ENCODE assay signal across 8 mouse cellular contexts in the genomic region with DNA sequence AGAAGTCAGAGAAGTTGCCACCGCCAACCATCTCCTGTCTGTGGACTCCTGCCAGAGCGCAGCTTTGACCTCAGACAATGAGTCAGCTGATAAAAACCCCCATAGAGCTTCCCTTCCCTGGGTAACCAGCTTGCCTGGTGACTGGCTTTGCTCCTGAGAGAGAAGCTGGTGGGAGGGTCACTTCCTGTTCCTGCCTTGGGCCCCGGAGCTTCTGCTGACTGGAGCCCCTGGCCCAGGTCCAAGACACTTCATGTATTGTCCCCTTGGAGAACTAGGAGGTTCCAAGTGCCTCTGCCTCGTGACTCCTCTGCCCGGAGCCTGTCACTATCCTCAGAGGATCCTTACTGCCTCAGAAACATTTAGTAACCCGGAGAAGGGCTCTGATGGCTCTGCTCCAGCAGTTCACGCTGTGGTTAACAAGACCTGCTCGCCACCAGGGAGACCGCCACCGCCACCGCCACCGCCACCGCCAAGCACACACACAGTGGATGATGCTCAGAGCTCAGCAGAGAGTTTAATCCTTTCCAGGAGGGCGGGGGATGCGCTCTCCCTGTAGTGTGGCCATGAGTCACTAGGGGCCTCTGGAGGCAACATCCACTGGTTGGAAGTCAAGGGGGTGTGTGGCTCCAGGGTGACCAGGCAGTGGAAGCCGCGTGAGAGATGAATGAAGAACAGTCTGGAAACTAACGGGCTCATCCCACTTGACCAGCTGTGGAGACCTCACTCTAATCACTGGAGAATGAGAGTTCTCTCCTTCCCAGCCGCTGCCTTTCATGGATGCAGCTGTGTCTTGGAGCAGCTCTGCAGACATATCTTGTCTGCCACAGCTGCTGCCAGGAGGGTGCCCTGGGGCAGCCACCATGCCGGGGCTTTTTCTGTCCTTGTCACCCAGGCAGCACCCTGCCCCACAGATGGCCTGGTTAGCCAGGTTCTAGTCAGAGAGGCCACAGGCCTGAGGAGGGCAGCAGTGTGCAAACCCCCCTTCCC. TPM values are rescaled to one million over a fixed set of nuclear protein-coding genes. Genes with fewer than 3 reads are reported as not detected.
DNase-seq lines count a peak whose midpoint lies in the region; ATAC-seq and TF ChIP-seq lines count a peak whose summit lies in the region.

No protein-coding gene starts in this region.

- no peak for TF ChIP-seq POLR2A in lung, adult 2 months (IDR thresholded peaks at IDR 0.05; ENCODE audit: borderline replicate concordance, extremely low read depth, low read depth, low read length)

- TF ChIP-seq CTCF in E14TG2a.4 (conservative IDR thresholded peaks at IDR 0.05; ENCODE audit: low read length): no peak
- no peak for TF ChIP-seq CTCF in lung, adult 2 months (IDR thresholded peaks at IDR 0.05; ENCODE audit: insufficient read depth, low read length)

- ATAC-seq in forebrain, embryonic 11.5 days (replicated peaks; ENCODE audit: low FRiP score): no peak; the same call in 1 of the 2 replicates
- peak; percentile 71 for ATAC-seq in heart, embryonic 15.5 days (replicated peaks; ENCODE audit: insufficient number of reproducible peaks, insufficient read depth, low FRiP score, low read depth)
- ATAC-seq in neural tube, embryonic 15.5 days (ENCODE audit: low FRiP score): peak; percentile 42; the same call in 1 of the 2 replicates

- peak overlapping the region; percentile 27; the same call in 1 of the 2 replicates for H3K4me3 ChIP-seq in E14TG2a.4 (replicated peaks; ENCODE audit: low read length)
- H3K4me3 ChIP-seq in forebrain, embryonic 11.5 days (ENCODE audit: low read depth, low read length): no peak overlapping the region
- no peak overlapping the region for H3K4me3 ChIP-seq in heart, embryonic 15.5 days
- no peak overlapping the region for H3K4me3 ChIP-seq in lung, adult 2 months (replicated peaks; ENCODE audit: extremely low read depth, low read depth, low read length)
- no peak overlapping the region for H3K4me3 ChIP-seq in neural tube, embryonic 15.5 days (replicated peaks)

- DNase-seq in adrenal gland, postnatal 14 days: peak; percentile 95
- peak; percentile 77 for DNase-seq in forebrain, embryonic 11.5 days (ENCODE audit: low spot score)
- DNase-seq in kidney, postnatal 10 days: peak; percentile 95
- peak; percentile 80 for DNase-seq in lung, adult 2 months
- DNase-seq in urinary bladder, postnatal 36 days (ENCODE audit: low spot score in 2 of 2): peak; percentile 60 to 82

- peak overlapping the region; percentile 27 for H3K9ac ChIP-seq in forebrain, embryonic 11.5 days (ENCODE audit: low read length)
- 0 out of 2 replicates have a peak overlapping the region, but pooled peaks have one; percentile 25 for H3K9ac ChIP-seq in heart, embryonic 15.5 days
- H3K9ac ChIP-seq in neural tube, embryonic 15.5 days (replicated peaks): no peak overlapping the region; the same call in 1 of the 2 replicates

- 0 out of 2 replicates have a peak overlapping the region, but pooled peaks have one; percentile 8 for H3K4me2 ChIP-seq in forebrain, embryonic 11.5 days (ENCODE audit: low read depth, low read length, severe bottlenecking)
- peak overlapping the region; percentile 37 for H3K4me2 ChIP-seq in heart, embryonic 15.5 days
- H3K4me2 ChIP-seq in neural tube, embryonic 15.5 days: peak overlapping the region; percentile 22

- no peaks in the 10 kb centered on the region for H3K27me3 ChIP-seq in E14TG2a.4 (ENCODE audit: insufficient read depth, low read length)
- no peaks in the 10 kb centered on the region for H3K27me3 ChIP-seq in forebrain, embryonic 11.5 days (ENCODE audit: control insufficient read depth, insufficient read depth, low read length)
- H3K27me3 ChIP-seq in heart, embryonic 15.5 days: no peaks in the 10 kb centered on the region
- no peaks in the 10 kb centered on the region for H3K27me3 ChIP-seq in neural tube, embryonic 15.5 days (replicated peaks)

- peaks cover 100% of the 10 kb centered on the region for H3K36me3 ChIP-seq in E14TG2a.4 (ENCODE audit: insufficient read depth, low read length)
- peaks cover 16% of the 10 kb centered on the region for H3K36me3 ChIP-seq in forebrain, embryonic 11.5 days (ENCODE audit: control insufficient read depth, insufficient read depth, low read length)
- peaks cover 33% of the 10 kb centered on the region for H3K36me3 ChIP-seq in heart, embryonic 15.5 days
- peaks cover 27% of the 10 kb centered on the region for H3K36me3 ChIP-seq in neural tube, embryonic 15.5 days

- H3K9me3 ChIP-seq in E14TG2a.4 (ENCODE audit: low read length): no peaks in the 10 kb centered on the region
- no peaks in the 10 kb centered on the region for H3K9me3 ChIP-seq in forebrain, embryonic 11.5 days (ENCODE audit: control insufficient read depth, low read length)
- H3K9me3 ChIP-seq in heart, embryonic 15.5 days (replicated peaks): no peaks in the 10 kb centered on the region
- no peaks in the 10 kb centered on the region for H3K9me3 ChIP-seq in neural tube, embryonic 15.5 days (replicated peaks)

- 15% methylated on average over 20 of the region's 20 CpGs for WGBS in forebrain, embryonic 11.5 days
- 11% methylated on average over 20 of the region's 20 CpGs for WGBS in heart, embryonic 15.5 days
- WGBS in lung, adult 2 months: 14% methylated on average over 20 of the region's 20 CpGs
- WGBS in neural tube, embryonic 15.5 days: 15% methylated on average over 20 of the region's 20 CpGs

- H3K4me1 ChIP-seq in E14TG2a.4 (replicated peaks; ENCODE audit: low read depth, low read length): peaks cover 100% of the 10 kb centered on the region
- H3K4me1 ChIP-seq in forebrain, embryonic 11.5 days (replicated peaks; ENCODE audit: control insufficient read depth, insufficient read depth, low read length): peaks cover 63% of the 10 kb centered on the region
- H3K4me1 ChIP-seq in heart, embryonic 15.5 days (replicated peaks): peaks cover 72% of the 10 kb centered on the region
- H3K4me1 ChIP-seq in lung, adult 2 months (ENCODE audit: control insufficient read depth, insufficient read depth, low read length): peaks cover 19% of the 10 kb centered on the region
- peaks cover 77% of the 10 kb centered on the region for H3K4me1 ChIP-seq in neural tube, embryonic 15.5 days

- H3K27ac ChIP-seq in forebrain, embryonic 11.5 days (ENCODE audit: low read depth, low read length): peak overlapping the region; percentile 87
- H3K27ac ChIP-seq in heart, embryonic 15.5 days: peak overlapping the region; percentile 89
- H3K27ac ChIP-seq in neural tube, embryonic 15.5 days (replicated peaks): peak overlapping the region; percentile 83

RNA-seq across cellular contexts. Expression of gene Gins2, which starts 25.0 kb away (rescaled TPM):
- total RNA-seq in adrenal gland, postnatal 14 days (2021): 10.3 and 15.5 TPM in 2 replicates
- polyA plus RNA-seq in forebrain, embryonic 11.5 days (2014; fragmentation: Nextera tagmentation; extraction: Ambion mirVana): 105 and 115 TPM in 2 replicates
- 43.9 and 56.2 TPM in 2 replicates for polyA plus RNA-seq in heart, embryonic 15.5 days (2015; fragmentation: Nextera tagmentation; extraction: Ambion mirVana)
- polyA plus RNA-seq in lung, adult 2 months (2012; rRNA removed): 4.4 and 4.5 TPM in 2 replicates
- polyA plus RNA-seq in neural tube, embryonic 15.5 days (2015; fragmentation: Nextera tagmentation; extraction: Ambion mirVana): 15.9 and 38.9 TPM in 2 replicates
